Mouse (Mus musculus) olfactory bulb, adult 2 months (tissue): ENCODE results near the gene Smoc2.

Experiments
- CTCF ChIP-seq: fragments of 200-500 bp; IDR thresholded peaks from 2 replicates; pipeline ENCODE4 v1.5.1; 2012; ENCODE audit warnings: low read depth, mild to moderate bottlenecking, low read length, moderate library complexity; ENCODE audit not compliant: insufficient read depth
- POLR2A ChIP-seq: fragments of 200-500 bp; IDR thresholded peaks from 2 replicates; pipeline ENCODE4 v1.6.1; 2012; ENCODE audit warnings: mild to moderate bottlenecking, low read depth, low read length, moderate library complexity; ENCODE audit not compliant: insufficient read depth

DNA sequence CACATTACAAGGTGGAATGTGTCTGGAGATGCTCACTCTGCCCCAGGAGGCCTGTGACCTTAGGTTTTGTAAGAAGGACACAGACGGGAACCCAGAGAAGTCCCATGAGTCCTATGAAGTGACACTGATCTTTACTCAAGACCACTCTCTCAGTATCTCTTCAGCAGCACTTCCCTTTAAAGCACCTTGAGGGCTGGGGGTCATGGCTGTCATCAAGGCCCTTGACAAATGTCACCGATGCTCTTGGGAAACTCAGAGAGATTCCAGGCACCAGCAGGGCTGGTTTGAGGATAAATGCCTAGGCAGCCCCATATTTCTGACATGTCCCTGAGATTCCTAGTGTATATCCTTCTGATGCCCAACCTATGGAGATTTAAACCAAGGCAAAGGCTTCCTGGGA is 113.1 kb downstream of the Smoc2 start:
- TF ChIP-seq CTCF (no peak), POLR2A (no peak)
